Mouse (Mus musculus) kidney, postnatal 36 days (tissue): ENCODE results near the gene Gm45902.

Source experiments
- DNase-seq, 2 experiments: peaks; one replicate each; pipeline ENCODE4 v3.0.0; 2021 to 2022; ENCODE audit warnings: mixed read lengths in 2 of 2

The Gm45902 gene

DNA sequence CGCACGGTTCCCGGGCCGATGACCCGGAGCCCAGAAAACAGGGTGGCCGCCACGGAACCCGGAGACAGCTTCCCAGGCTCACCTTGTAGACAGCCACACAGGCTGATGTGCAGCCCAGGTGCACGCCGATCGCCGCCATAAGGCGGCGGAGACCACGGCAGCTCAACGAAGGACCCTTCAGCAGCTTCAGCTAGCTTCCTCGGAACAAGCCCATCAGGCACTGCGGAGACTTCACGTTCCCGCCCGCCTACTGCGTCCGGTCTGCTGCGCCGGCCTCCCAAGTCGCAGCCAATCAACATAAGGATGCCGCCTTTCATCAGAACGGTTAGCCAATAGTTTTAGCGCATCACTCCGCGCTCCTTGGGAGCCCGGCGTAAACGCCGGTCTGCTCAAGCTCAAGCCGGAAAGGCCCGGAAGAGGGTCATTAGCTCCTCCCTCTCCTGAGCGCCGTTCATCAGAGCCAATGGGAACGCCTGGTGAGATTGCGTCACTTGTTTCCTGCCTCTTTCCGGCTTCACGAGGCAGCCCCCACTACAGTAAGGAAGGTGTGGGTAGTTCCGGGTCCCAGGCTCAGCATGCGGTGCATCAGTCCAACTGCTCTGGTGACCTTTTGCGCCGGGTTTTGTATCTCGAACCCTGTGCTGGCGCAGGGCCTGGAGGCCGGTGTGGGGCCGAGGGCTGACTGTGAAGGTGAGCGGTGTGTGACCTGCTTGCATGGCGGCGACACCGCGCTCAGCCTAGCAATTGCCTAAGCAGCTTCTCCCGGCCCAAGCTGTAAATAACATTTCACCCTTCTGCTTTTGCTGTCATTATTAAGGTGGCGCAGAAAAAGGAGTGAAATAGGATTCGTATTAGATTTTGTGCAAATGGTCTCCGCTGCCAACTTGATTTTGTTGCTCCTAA is at the start of gene Gm45902, which contains the start of the genes Hspa14 and Cdnf:
Gene Gm45902, minus strand, starts transcription at position 239 of the 903 bp plus-strand sequence.
Gene Hspa14, minus strand, starts transcription at position 263 of the 903 bp plus-strand sequence.
Gene Cdnf, plus strand, starts transcription at position 479 of the 903 bp plus-strand sequence.
- DNase-seq = peak; percentile 95 to 98

DNA sequence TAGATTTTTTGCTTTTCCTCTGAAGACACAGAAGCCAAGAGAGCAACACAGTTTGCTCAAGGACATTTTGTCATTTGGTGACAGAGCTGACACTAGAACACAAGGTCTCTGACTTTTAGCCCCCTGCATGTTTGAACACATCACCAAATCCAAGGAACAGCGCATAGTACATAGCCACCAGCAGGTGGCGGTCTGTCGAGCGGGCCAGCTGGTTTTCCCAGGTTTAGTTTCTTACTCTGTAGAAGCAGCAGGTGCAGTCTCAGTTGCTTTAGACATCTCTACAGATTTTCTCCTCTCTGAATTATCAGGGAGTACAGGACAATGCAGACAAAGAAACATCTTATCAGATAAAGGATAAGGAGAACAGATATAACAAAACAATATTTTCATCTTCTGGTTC is 34.0 kb upstream of the Gm45902 start:
- peak; percentile 58 to 77 for DNase-seq

DNA sequence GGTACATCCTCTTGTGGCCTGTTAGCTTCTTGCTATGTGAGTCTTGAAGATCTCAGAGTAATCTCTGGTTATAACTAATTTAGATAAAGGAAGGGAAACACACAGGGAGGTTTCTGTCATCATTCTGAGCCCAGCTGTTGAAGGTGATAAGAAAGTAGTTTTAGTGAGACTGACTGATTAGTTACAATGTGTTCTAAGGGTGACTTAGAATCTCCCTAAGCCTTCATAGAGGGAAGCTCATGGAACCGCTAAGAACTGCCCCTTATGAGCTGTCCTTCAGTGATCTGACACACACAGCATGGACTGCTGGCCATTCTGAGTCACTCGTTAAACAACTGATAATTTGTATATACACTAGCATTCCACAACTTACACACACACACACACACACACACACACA is 33.5 kb upstream of the Gm45902 start:
- DNase-seq = no peak

DNA sequence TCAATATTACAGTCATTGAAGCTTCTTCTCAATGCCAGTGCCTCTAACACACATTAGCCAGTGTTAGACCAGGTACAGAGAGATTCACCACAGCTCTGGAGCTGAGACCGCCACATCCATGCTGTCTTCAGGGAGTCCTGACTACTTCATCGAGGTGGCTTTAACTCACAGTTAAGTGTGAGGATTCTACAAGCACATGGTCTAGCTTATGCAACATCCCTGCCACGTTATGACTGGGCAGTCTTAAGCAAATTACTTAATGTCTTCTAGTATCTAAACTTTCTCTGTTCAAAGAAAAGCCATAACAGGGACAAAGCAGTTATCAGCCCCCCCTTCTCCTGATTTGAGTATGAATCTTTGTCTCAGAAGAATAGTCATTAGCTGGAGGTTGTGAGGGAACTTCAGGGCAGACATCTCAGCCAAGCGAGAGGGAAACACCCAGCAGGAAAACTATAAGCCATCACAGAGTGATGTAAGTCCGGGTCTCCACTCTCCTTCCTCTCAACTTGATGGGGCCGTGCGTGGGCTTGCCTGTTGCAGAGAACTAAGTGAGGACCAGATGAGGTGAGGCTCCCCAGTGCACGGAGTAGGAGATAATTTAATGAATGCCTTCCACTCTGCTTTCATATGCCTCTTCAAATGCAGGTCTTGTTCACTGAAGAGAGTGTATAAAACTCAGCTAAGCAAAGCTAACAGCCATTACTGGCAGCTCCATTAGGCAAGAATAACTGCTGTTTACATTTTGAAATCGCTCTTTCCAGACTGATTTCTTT is 28.9 kb upstream of the Gm45902 start:
- no peak for DNase-seq

DNA sequence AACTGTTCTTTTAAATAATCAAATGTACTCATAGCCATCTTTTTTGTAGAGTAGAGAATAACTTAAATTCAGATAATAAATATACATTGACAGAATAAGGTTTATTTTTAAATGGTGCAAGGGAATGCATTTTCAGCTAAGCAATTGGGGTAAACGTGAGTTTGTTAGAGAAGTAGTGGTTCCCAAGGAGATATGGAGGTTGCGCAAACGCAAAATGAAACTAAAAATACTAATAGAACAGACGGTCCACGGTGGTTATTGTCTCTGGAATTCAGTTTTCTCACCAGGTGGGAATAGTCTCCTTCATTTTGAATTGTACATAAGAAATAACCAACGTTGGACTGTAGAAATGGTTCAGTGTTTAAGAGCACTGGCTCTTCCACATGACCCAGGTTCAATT is 13.7 kb upstream of the Gm45902 start:
- DNase-seq = no peak

DNA sequence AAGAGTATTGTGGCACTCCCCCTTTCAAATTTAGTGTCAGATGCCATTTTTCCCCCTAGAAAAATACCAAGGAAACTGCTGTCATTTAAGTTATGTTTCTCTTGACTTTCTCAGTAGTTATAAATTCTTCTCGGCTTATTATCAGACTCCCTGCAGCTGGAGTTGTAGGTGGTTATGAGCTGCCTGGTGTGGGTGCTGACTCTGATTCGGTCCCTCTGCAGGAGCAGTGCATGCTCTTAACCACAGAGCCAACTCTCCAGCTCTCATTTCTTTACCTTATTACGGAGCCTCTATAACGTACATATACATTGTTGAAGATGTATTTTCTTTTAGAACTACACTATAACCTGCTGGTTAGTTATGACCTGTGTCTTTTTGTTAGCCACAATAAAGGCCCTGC is 10.0 kb upstream of the Gm45902 start:
- DNase-seq = no peak

DNA sequence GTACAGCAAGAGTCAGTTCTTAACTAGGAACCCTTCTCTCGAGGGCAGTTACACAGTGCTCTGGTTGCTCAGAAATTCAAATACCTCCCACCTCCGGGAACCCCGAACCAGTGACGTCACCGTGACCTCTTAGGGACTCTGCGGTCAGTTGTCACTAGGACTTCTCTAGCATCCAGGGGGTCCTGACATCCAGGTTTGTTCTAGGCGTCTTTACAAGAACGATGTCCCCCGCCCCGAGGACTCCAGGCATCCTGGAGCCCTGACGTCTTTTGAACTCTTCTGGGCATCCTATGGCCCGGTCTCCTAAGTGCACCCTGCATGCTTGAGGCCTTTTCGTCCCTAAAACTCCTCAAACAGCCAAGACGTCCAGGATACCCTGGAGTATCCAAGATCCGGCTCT is 514 bp downstream of the Gm45902 start:
- peak; percentile 6 to 28 for DNase-seq

DNA sequence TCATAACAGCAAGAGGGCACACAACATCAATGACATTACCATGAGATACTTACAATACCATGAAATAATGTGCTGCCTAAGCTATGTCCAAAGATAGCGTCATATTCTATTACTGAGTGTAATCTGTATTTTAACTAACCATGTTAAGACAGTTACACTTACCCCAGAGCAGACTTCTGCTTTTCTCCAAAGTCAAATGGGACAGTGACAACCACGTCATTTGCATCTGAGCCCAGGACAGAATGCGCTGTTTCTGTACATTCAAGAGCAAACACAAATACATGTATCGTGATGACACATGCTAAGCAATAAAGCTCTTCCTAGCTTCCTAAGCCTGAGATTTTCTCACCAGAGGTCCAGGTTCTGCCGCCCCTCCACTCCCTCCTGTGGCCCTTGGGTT is 11.7 kb downstream of the Gm45902 start:
- DNase-seq = no peak

DNA sequence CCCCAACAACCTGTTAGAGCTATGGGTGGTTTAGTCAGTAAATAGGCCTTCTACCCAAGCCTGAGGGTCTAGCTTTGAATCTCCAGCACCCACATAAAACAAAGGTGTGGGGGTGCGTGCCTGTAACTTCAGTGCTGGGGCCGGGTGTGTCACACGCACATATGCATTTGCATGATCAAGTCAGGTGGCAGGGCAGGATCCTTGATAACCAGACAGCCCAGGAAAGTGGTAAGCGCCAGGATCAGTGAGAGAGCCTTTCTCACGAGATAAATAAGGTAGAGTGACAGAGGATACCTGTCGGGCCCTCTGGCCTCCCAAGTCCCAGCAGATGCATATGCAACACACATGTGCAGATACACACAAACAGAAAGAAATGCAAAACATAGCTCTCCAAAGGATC is 13.0 kb downstream of the Gm45902 start:
- DNase-seq = no peak

DNA sequence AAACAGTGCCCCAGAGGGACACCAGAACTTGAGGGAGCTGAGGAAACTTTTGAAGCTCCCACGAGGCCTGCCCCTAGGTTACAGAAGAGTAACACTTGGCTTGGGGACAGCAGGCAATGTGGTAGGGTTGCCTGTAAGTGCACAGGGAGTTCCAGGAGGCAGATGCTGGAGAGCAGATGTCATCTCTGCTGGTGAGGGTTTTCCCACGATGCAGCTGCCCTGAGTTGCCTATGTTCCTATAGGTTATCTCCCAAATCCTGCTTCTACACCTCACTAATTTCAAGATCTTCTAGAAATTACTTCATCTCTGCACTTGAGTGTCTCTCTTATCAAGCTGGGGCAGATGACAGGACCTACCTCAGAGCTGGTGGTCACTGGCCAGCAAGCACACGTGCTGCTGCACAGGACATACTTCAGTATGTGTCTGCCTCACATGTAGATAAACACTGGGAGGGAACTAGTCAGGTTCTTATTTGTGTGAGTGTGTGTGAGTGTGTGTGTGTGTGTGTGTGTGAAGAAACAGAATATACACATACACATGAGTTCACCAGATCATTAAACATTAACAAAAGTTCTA is 18.7 kb downstream of the Gm45902 start:
- DNase-seq = no peak

DNA sequence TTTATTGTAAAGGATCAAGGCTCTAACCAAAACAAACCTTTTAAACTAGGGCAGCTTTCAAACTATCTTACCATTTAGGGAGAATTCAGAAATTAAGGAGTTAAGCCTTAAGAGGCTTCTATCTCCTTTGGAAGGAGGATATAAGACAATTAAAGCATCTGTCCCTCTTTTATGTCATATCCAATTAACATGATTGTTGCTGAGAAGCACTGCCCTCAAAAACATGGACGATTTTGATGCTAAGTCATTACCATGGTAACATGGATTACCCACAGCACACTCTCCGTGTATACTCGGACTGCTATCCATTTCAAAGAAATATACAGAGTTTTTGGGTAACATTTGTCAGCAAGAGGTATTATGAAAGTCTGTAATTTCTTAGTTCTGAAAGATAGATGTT is 22.8 kb downstream of the Gm45902 start:
- no peak for DNase-seq

DNA sequence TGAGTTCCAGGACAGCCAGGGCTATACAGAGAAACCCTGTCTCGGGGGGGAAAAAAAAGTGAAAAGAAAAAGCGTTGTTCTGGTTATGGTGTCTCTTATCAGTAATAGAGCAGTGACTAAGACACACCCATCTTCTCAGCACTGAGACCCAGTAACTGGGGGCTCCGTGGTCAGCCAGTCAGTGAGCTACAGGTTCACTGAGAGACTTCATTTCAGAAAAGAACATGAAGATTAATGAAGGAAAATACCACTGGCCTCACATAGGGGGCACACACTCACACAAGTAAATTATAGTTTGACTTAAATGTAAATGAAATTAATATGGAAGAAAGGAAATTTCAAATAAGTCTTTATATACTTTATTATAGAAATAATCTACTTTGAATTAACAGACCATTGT is 32.4 kb downstream of the Gm45902 start:
- no peak for DNase-seq

DNA sequence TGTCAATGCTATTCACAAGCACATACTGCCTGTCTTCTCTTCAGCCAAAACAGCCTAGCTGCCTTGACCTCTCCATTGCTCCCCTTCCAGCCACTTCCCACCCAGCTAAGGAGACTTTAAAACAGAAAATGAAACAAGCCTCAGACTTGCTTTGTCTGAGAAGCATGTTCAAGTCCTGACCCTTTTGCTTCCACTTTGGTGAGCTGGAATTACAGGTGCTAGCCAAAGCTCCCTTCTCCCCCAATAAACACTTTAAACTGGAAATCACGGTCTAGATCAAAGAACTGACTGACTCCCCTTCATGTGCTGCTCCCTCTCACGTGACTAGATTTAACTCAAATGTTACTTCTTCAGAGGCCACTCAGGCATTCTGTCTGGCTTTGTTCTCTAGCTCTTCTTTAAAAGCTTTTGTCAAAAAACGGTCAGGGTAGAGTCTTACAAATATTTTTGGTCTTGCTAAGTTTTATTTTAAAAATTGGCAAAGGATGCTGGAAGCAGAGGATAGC is 36.8 kb downstream of the Gm45902 start:
- no peak for DNase-seq

DNA sequence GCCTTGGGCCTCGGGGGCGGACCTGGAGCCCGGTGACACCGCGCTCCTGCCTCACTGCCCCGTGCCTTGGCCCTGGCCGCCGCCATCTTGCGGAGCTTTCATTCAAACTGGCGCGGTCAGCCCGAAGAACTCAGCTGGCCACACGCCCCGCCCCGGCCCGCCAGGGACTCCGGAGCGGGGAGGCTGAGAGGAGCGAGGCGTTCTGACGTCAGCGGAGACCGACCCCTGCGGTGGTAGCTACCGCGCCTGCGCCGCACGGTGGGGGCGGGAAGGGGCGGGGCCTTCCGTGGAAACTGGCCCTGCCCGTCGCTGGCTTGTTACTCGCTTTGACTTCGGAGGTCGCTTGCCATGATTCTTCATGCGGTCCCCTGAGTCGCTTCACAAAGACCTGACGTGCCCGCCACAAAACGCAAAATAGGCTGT is 37.7 kb downstream of the Gm45902 start, which contains the start of gene Suv39h2:
Gene Suv39h2, minus strand, starts transcription at position 171 of the 423 bp plus-strand sequence.
- peak; percentile 96 to 99 for DNase-seq

DNA sequence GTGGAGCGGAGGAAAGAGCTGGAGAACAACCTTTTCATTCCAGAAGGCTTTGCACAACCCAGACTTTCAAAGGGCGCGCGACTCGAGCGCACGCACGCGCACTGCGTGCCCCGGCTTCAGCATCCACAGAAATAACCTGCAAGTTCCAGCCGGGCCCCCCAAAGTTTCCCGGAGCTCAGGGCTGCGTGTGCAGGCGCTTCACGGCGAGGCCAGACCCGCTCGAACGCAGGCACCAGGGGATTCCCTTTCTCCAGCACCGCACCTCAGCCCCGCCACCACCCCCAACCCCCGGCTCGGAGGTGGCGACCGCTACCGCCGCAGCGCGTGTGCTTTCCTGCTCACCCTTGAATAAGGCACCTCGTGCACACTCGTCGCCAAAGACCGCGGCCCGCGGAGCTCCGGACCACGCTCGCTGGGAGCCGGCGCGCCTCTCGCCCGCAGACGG is 38.2 kb downstream of the Gm45902 start:
- DNase-seq = peak; percentile 48 to 74

DNA sequence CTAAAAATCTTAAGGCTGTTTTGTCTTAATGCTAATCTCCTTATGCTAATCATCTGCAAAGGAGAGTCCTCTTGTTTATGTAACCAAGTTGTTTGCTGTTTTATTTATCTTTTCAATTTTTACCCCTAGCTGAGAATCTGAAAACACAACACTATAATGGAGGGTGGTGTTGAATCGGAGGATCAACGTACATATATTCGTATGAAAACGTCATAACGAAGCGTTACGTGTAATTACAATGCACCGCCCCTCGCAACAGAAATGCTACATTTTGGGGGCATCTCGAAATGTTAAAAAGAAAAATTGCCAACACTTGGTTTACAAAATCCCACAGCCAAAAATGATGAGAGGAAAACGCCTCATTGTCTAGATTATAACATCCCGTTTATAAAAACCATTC is 38.7 kb downstream of the Gm45902 start:
- no peak for DNase-seq

DNA sequence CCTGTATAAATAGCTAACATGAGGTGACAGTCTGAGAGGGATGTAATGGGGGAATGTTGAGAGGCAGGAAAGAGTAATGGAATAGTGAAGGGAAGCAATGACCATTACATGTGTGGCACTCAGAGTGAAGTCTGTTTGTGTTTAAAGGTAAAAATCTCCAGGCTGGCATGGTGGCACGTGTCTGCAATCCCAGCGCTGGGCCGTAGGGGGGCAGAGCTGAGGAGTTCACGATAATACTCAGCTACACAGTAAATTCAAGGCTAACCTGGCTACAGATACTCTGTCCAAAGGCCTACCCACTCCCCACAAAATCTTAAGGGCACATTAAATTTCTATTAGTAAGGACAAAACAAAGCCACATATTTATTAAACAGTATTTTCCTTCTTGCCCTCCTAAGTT is 56.0 kb downstream of the Gm45902 start:
- no peak for DNase-seq
